Mouse (Mus musculus) hindbrain, embryonic 16.5 days (tissue): ENCODE data around the gene Hydin. TPM values are rescaled to one million over a fixed set of nuclear protein-coding genes. Genes with fewer than 3 reads are reported as not detected.

Experiments
- ATAC-seq: fragments of 200-750 bp; cut with Nextera tagmentation; 2 replicates; pipeline ENCODE4 v1.8.0; 2017; ENCODE audit warnings: moderate TSS enrichment, moderate library complexity
- H3K27ac ChIP-seq: fragments of 300-500 bp; sonication (generic); 2 replicates; pipeline ENCODE4 v1.5.1; 2014; ENCODE audit warnings: low read depth, mild to moderate bottlenecking, control low read depth, low read length, moderate library complexity
- H3K27me3 ChIP-seq: fragments of 300-500 bp; sonication (generic); replicated peaks from 2 replicates; pipeline ENCODE4 v1.6.1; 2014; ENCODE audit warnings: low read length; ENCODE audit not compliant: control insufficient read depth, insufficient read depth
- H3K36me3 ChIP-seq: fragments of 300-500 bp; sonication (generic); 2 replicates; pipeline ENCODE4 v1.6.1; 2014; ENCODE audit warnings: mild to moderate bottlenecking, low read length, moderate library complexity, mixed read lengths; ENCODE audit not compliant: control insufficient read depth, insufficient read depth
- H3K4me1 ChIP-seq: fragments of 300-500 bp; sonication (generic); 2 replicates; pipeline ENCODE4 v1.6.1; 2014; ENCODE audit warnings: low read depth, low read length; ENCODE audit not compliant: control insufficient read depth, insufficient read depth
- H3K4me2 ChIP-seq: fragments of 300-500 bp; sonication (generic); 2 replicates; pipeline ENCODE4 v1.6.1; 2014; ENCODE audit warnings: mild to moderate bottlenecking, low read length, control low read depth, moderate library complexity
- H3K4me3 ChIP-seq: fragments of 300-500 bp; sonication (generic); 2 replicates; pipeline ENCODE4 v1.5.1; 2014; ENCODE audit warnings: mild to moderate bottlenecking, low read length, control low read depth, moderate library complexity
- H3K9ac ChIP-seq: fragments of 300-500 bp; sonication (generic); 2 replicates; pipeline ENCODE4 v1.6.1; 2014; ENCODE audit warnings: low read depth, mild to moderate bottlenecking, control low read depth, low read length, moderate library complexity
- H3K9me3 ChIP-seq: fragments of 300-500 bp; sonication (generic); 2 replicates; pipeline ENCODE4 v1.6.1; 2014; ENCODE audit warnings: mild to moderate bottlenecking, low read length, moderate library complexity; ENCODE audit not compliant: control insufficient read depth
- WGBS: fragments of 180-500 bp; shearing (Covaris S2); extraction: QIAGEN DNeasy Blood & Tissue Kit; methylation state at CpG from one replicate; pipeline ENCODE4 v1.1.7; 2014; 5-methylcytosine and 5-hydroxymethylcytosine counted together
- polyA plus RNA-seq: library from polyadenylated mRNA; unstranded; fragments of >200 nt; fragmentation: Nextera tagmentation; extraction: Ambion mirVana; gene quantifications from 2 replicates; pipeline ENCODE4 v1.2.1, GENCODE M21; 2015

The Hydin gene
- polyA plus RNA-seq, 1 experiment from 2014 or later, result 0.41 TPM

- WGBS, result 87% methylated on average over 3 of the region's 3 CpGs
- Histone ChIP-seq H3K36me3 (no peaks in the 10 kb centered on the region), H3K9me3 (no peaks in the 10 kb centered on the region), H3K4me2 (no peak overlapping the region), H3K27me3 (no peaks in the 10 kb centered on the region), H3K4me1 (no peaks in the 10 kb centered on the region), H3K4me3 (no peak overlapping the region), H3K27ac (no peak overlapping the region), H3K9ac (no peak overlapping the region)
- ATAC-seq, result no peak
These were observed 137.7 kb downstream of the Hydin start for GRCm38 (mm10) chr8:110404516-110404915.

- H3K4me3 ChIP-seq, result no peak overlapping the region
- H3K27me3 ChIP-seq, result no peaks in the 10 kb centered on the region
- H3K36me3 ChIP-seq, result no peaks in the 10 kb centered on the region
- H3K27ac ChIP-seq, result no peak overlapping the region
- H3K4me1 ChIP-seq, result no peaks in the 10 kb centered on the region
- H3K9me3 ChIP-seq, result no peaks in the 10 kb centered on the region
- H3K4me2 ChIP-seq, result no peak overlapping the region
- 48% methylated on average over 4 of the region's 4 CpGs for WGBS
- no peak for ATAC-seq
- H3K9ac ChIP-seq, result no peak overlapping the region
These were observed 148.3 kb downstream of the Hydin start for GRCm38 (mm10) chr8:110415121-110415520.

- no peak for ATAC-seq
- WGBS, result 88% methylated on average over 3 of the region's 3 CpGs
- H3K9ac ChIP-seq, result no peak overlapping the region
These were observed 150.2 kb downstream of the Hydin start for GRCm38 (mm10) chr8:110416931-110417330.

GRCm38 (mm10) chr8:110417801-110418200 lies 151.0 kb downstream of the Hydin start:
- H3K36me3 ChIP-seq, result no peaks in the 10 kb centered on the region
- WGBS, result 81% methylated on average over 7 of the region's 7 CpGs

More at GRCm38 (mm10) chr8:110416931-110417330, 150.2 kb downstream of the Hydin start:
- no peaks in the 10 kb centered on the region for H3K27me3 ChIP-seq
- no peak overlapping the region for H3K4me3 ChIP-seq
- H3K36me3 ChIP-seq, result no peaks in the 10 kb centered on the region
- H3K27ac ChIP-seq, result no peak overlapping the region
- H3K9me3 ChIP-seq, result no peaks in the 10 kb centered on the region
- no peak overlapping the region for H3K4me2 ChIP-seq
- H3K4me1 ChIP-seq, result no peaks in the 10 kb centered on the region

GRCm38 (mm10) chr8:110419711-110420110 lies 152.9 kb downstream of the Hydin start:
- H3K9ac ChIP-seq, result no peak overlapping the region
- ATAC-seq, result no peak
- H3K4me3 ChIP-seq, result no peak overlapping the region
- no peaks in the 10 kb centered on the region for H3K36me3 ChIP-seq
- H3K9me3 ChIP-seq, result no peaks in the 10 kb centered on the region
- no peaks in the 10 kb centered on the region for H3K27me3 ChIP-seq
- H3K27ac ChIP-seq, result no peak overlapping the region
- H3K4me1 ChIP-seq, result no peaks in the 10 kb centered on the region
- H3K4me2 ChIP-seq, result no peak overlapping the region
- 82% methylated on average over 5 of the region's 5 CpGs for WGBS

More at GRCm38 (mm10) chr8:110417801-110418200, 151.0 kb downstream of the Hydin start:
- no peak overlapping the region for H3K4me3 ChIP-seq
- H3K27ac ChIP-seq, result no peak overlapping the region
- ATAC-seq, result no peak
- H3K4me2 ChIP-seq, result no peak overlapping the region
- no peak overlapping the region for H3K9ac ChIP-seq
- no peaks in the 10 kb centered on the region for H3K9me3 ChIP-seq
- no peaks in the 10 kb centered on the region for H3K4me1 ChIP-seq
- H3K27me3 ChIP-seq, result no peaks in the 10 kb centered on the region

- Histone ChIP-seq H3K4me1 (no peaks in the 10 kb centered on the region), H3K27ac (no peak overlapping the region), H3K4me2 (no peak overlapping the region), H3K9ac (no peak overlapping the region), H3K27me3 (no peaks in the 10 kb centered on the region), H3K36me3 (no peaks in the 10 kb centered on the region), H3K4me3 (no peak overlapping the region), H3K9me3 (no peaks in the 10 kb centered on the region)
- no peak for ATAC-seq
- 87% methylated on average over 3 of the region's 3 CpGs for WGBS
These were observed 153.4 kb downstream of the Hydin start for GRCm38 (mm10) chr8:110420221-110420620.

- no peaks in the 10 kb centered on the region for H3K36me3 ChIP-seq
- no peak overlapping the region for H3K9ac ChIP-seq
- H3K27ac ChIP-seq, result no peak overlapping the region
- WGBS, result 85% methylated on average over 8 of the region's 8 CpGs
- no peak overlapping the region for H3K4me3 ChIP-seq
- no peak for ATAC-seq
- no peaks in the 10 kb centered on the region for H3K27me3 ChIP-seq
- no peaks in the 10 kb centered on the region for H3K4me1 ChIP-seq
- no peaks in the 10 kb centered on the region for H3K9me3 ChIP-seq
- H3K4me2 ChIP-seq, result no peak overlapping the region
These were observed 157.4 kb downstream of the Hydin start for GRCm38 (mm10) chr8:110424146-110424545.

GRCm38 (mm10) chr8:110431340-110431739 lies 164.6 kb downstream of the Hydin start:
- no peak overlapping the region for H3K4me2 ChIP-seq
- WGBS, result 91% methylated on average over 3 of the region's 3 CpGs
- H3K36me3 ChIP-seq, result no peaks in the 10 kb centered on the region
- ATAC-seq, result no peak
- H3K27me3 ChIP-seq, result no peaks in the 10 kb centered on the region
- H3K27ac ChIP-seq, result no peak overlapping the region
- H3K4me1 ChIP-seq, result no peaks in the 10 kb centered on the region
- no peak overlapping the region for H3K4me3 ChIP-seq
- H3K9ac ChIP-seq, result no peak overlapping the region
- H3K9me3 ChIP-seq, result no peaks in the 10 kb centered on the region

- 70% methylated on average over 4 of the region's 4 CpGs for WGBS
- no peak for ATAC-seq
- H3K4me3 ChIP-seq, result no peak overlapping the region
- H3K27me3 ChIP-seq, result no peaks in the 10 kb centered on the region
- H3K9me3 ChIP-seq, result no peaks in the 10 kb centered on the region
- H3K9ac ChIP-seq, result no peak overlapping the region
- no peak overlapping the region for H3K27ac ChIP-seq
- no peaks in the 10 kb centered on the region for H3K4me1 ChIP-seq
- H3K36me3 ChIP-seq, result no peaks in the 10 kb centered on the region
- H3K4me2 ChIP-seq, result no peak overlapping the region
These were observed 173.8 kb downstream of the Hydin start for GRCm38 (mm10) chr8:110440528-110440927.

GRCm38 (mm10) chr8:110444276-110444675 lies 177.5 kb downstream of the Hydin start:
- Histone ChIP-seq H3K27me3 (no peaks in the 10 kb centered on the region), H3K9ac (no peak overlapping the region), H3K4me3 (no peak overlapping the region), H3K36me3 (no peaks in the 10 kb centered on the region), H3K9me3 (no peaks in the 10 kb centered on the region), H3K4me2 (no peak overlapping the region), H3K4me1 (no peaks in the 10 kb centered on the region), H3K27ac (no peak overlapping the region)
- WGBS, result 86% methylated on average over 2 of the region's 2 CpGs
- no peak for ATAC-seq
